In the genomic region with DNA sequence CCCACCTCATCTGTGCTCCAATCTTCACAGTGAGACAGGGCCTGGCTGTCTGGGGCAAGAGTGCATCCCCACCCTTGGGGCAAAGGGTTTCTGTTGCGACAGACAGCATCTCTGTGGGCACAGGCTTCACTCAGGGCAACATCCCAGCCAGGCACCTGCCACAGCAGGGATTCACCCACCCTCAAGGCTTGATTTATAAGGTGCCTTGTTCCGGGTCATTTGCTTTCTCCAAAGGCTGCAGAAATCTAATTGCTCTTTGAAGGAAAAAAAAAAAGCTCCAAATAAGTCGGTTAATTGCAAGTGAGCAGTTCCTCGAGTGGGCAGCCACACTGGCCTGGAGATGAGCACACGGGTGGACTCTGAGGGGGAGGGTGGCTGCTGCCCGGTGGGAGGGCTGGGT, we compare ENCODE assay signal across 18 mouse cellular contexts.
"Had no signal": no experiment of that assay in that cellular context is flagged by ENCODE, and none has a peak within 500 bp of the region (broad histone marks: within the 10 kb centered on the region; RNA-seq: fewer than 3 reads in every experiment).

No protein-coding gene starts in this region.

- ATAC-seq: liver, postnatal 0 days had no signal

- H3K27ac ChIP-seq: limb, embryonic 12.5 days; limb, embryonic 15.5 days; liver, embryonic 14.5 days; midbrain, embryonic 12.5 days; stomach, postnatal 0 days had no signal

- H3K4me3 ChIP-seq: limb, embryonic 12.5 days; limb, embryonic 15.5 days; megakaryocyte, embryonic 14.5 days; midbrain, embryonic 12.5 days; myocyte had no signal

- H3K36me3 ChIP-seq: limb, embryonic 12.5 days; limb, embryonic 15.5 days; midbrain, embryonic 12.5 days had no signal

- H3K4me1 ChIP-seq: limb, embryonic 15.5 days had no signal

- H3K9me3 ChIP-seq: limb, embryonic 12.5 days; limb, embryonic 15.5 days; midbrain, embryonic 12.5 days had no signal

- DNase-seq: kidney, postnatal 14 days; left cerebral cortex, postnatal 4 days; liver, postnatal 0 days; lung, embryonic 14.5 days; lung, postnatal 10 days; lung, postnatal 36 days; right cerebral cortex, adult 18-20 months; right cerebral cortex, postnatal 14 days; right cerebral cortex, postnatal 4 days; thymus, postnatal 36 days had no signal

- H3K4me2 ChIP-seq: limb, embryonic 12.5 days; limb, embryonic 15.5 days; liver, embryonic 11.5 days; lung, embryonic 14.5 days; midbrain, embryonic 12.5 days had no signal

- H3K9ac ChIP-seq: limb, embryonic 12.5 days; limb, embryonic 15.5 days; liver, embryonic 14.5 days; liver, postnatal 0 days; lung, embryonic 14.5 days; midbrain, embryonic 12.5 days had no signal
